Mouse (Mus musculus) CH12.LX (cell line): ENCODE measurements around the gene Gys2.

Experiments
- CHD2 ChIP-seq: IDR thresholded peaks from 2 replicates; pipeline ENCODE4 v1.6.1; 2011; ENCODE audit warnings: low read length, improper control_type of control experiment
- CTCF ChIP-seq, 2 experiments: IDR thresholded peaks in 1 of 2; conservative IDR thresholded peaks in 1 of 2; 2 replicates each; pipeline ENCODE4 v1.5.1; 2011 to 2012; ENCODE audit warnings: low read depth in 2 of 2, low read length in 2 of 2, improper control_type of control experiment in 1 of 2, inconsistent platforms in 1 of 2, mild to moderate bottlenecking in 1 of 2, moderate library complexity in 1 of 2
- ELF1 ChIP-seq: IDR thresholded peaks from 2 replicates; pipeline ENCODE4 v1.6.1; 2014; ENCODE audit warnings: low read depth, mild to moderate bottlenecking, inconsistent platforms, low read length, improper control_type of control experiment
- EP300 ChIP-seq: IDR thresholded peaks from 2 replicates; pipeline ENCODE4 v1.6.1; 2011; ENCODE audit warnings: low read length, improper control_type of control experiment
- KAT2A ChIP-seq: IDR thresholded peaks from 2 replicates; pipeline ENCODE4 v1.6.1; 2012; ENCODE audit warnings: low read length, improper control_type of control experiment, inconsistent platforms; ENCODE audit not compliant: insufficient replicate concordance
- MAFK ChIP-seq: IDR thresholded peaks from 2 replicates; pipeline ENCODE4 v1.6.1; 2011; ENCODE audit warnings: low read length, improper control_type of control experiment; ENCODE audit not compliant: insufficient replicate concordance
- MXI1 ChIP-seq: IDR thresholded peaks from 2 replicates; pipeline ENCODE4 v1.6.1; 2011; ENCODE audit warnings: mild to moderate bottlenecking, low read depth, low read length, improper control_type of control experiment
- MYC ChIP-seq: IDR thresholded peaks from 2 replicates; pipeline ENCODE4 v1.6.1; 2011; ENCODE audit warnings: low read depth, mild to moderate bottlenecking, improper control_type of control experiment, low read length
- NELFE ChIP-seq: IDR thresholded peaks from 2 replicates; pipeline ENCODE4 v1.6.1; 2011; ENCODE audit warnings: low read depth, low read length, improper control_type of control experiment
- POLR2A ChIP-seq: IDR thresholded peaks from 2 replicates; pipeline ENCODE4 v1.6.1; 2011; ENCODE audit warnings: low read depth, mild to moderate bottlenecking, improper control_type of control experiment, low read length
- RCOR1 ChIP-seq: conservative IDR thresholded peaks from 2 replicates; pipeline ENCODE4 v1.6.1; 2012; ENCODE audit warnings: low read depth, mild to moderate bottlenecking, inconsistent platforms, low read length, improper control_type of control experiment
- SMC3 ChIP-seq: IDR thresholded peaks from 2 replicates; pipeline ENCODE4 v1.6.1; 2011; ENCODE audit warnings: low read depth, low read length, improper control_type of control experiment
- USF1 ChIP-seq: IDR thresholded peaks from 2 replicates; pipeline ENCODE4 v1.6.1; 2014; ENCODE audit warnings: low read depth, mild to moderate bottlenecking, inconsistent platforms, low read length, improper control_type of control experiment
- ZNF384 ChIP-seq: IDR thresholded peaks from 2 replicates; pipeline ENCODE4 v1.6.1; 2012; ENCODE audit warnings: low read depth, low read length, improper control_type of control experiment, inconsistent platforms

DNA sequence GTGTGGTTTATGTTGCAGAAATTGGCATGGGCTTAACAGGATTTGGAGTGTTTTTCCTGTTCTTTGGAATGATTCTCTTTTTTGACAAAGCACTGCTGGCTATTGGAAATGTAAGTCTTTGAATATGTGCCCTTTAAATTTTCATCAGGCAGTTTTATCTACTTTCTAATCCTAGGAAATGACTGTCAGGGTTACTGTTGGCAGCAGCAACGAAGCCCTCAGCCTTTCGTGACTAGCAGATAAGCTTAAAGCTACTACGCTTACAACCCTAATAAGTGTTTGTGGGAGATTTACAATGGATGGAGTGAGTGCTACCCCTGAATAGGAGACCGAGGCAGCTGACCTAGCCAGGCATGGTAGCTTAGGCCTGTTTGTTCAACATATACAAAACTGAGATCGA lies 80.6 kb downstream of the Gys2 start:
- TF ChIP-seq CTCF (conservative IDR thresholded peaks at IDR 0.05 in 1 of 2, IDR thresholded peaks at IDR 0.05 in 1 of 2; ENCODE audit: low read depth in 2 of 2, low read length in 2 of 2) (no peak), NELFE (no peak), POLR2A (no peak), RCOR1 (no peak), ZNF384 (no peak), KAT2A (no peak), MAFK (no peak), USF1 (no peak), MXI1 (no peak), ELF1 (no peak), CHD2 (no peak), EP300 (no peak), MYC (no peak), SMC3 (no peak)
